Mouse (Mus musculus) left cerebral cortex, adult 11 months (tissue): ENCODE results near the gene Jmjd6.
"Not testable (repeated sequence)": the region's sequence is repeated elsewhere in the genome, so short reads cannot be mapped to it uniquely, and the experiment has no call there.

Experiments used
- DNase-seq: peaks from one replicate; pipeline ENCODE4 v3.0.0; 2022; ENCODE audit warnings: low spot score

The Jmjd6 gene

DNA sequence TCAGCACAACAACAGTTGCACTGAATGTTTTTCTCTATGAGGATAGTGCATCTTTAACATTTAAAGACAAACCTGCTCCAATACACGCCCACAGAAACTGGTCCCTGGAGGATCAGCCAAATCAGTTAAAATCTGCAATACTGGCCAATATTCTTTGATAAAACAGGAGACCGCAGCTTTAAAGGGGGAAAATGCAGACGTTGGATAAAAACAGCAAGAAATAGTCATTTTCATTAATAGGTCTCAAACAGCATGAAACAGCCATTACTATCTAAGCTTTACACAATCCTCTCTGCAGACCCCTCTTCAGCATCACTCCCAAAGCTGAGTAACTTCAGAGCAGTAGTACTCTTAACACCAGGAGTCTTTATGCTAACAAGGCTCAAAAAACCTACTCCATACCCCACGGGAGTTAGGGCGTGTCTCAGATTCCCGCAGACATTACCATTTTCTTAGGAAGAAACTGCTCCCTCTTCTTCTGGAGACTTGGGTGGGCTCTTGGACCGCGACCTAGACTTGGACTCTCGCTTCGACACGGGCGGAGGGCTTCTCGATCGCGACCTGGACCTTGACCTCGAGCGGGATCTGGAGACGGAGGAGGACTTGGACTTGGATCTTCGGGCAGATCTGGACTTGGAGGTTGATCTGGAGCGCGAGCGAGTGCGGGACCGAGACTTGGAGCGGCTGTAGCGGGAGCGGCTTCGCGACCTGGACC is 8.5 kb upstream of the Jmjd6 start:
- no peak for DNase-seq

DNA sequence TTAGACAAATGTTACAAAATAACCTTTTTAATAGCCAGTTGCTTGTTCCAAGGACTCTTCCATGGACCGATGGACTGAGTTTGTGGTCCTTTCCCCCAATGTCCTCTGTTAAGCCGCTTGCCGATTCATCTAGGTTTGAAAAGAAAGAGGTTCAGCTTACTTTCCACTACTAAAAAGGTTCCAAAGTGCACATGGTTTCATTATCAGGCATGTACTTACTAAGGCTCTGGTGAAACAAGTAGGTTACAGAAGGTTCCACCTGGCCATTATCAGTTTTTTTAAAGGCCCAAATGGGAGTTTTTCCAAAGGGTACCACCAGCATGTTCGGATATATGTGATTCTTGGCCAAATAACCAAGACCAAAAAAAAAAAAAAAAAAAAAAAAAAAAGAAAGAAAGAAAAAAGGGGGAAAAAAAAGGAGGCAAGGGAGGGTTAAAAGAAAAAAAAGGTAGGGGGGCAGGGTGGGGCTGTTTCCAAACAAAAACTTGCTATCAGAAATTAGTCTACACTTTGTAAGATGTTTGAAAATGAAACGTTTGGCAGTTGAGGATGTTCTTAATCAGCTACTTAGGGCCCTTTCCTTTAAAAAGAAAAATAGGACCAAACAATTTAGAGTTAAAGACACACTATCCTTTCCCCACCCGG is 7.7 kb upstream of the Jmjd6 start:
- no peak for DNase-seq

DNA sequence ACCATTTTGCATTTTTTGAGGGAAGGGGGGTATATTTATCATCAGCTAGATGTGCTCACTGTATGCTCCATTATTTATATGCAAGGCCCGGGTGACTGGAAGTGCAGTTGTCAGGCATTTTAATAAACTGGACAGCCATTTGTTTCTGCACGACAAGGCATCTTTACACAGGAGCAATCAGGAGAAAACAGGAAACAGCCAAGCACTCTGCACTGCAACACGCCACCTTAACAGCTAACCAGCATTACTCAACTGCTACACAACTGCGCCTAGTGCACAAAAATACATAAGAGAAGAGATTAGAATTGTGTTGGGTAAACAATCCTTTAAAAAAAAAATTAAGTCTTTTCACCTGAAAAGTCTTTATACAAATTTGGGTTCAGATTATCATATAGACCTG is 6.8 kb upstream of the Jmjd6 start:
- DNase-seq: no peak

DNA sequence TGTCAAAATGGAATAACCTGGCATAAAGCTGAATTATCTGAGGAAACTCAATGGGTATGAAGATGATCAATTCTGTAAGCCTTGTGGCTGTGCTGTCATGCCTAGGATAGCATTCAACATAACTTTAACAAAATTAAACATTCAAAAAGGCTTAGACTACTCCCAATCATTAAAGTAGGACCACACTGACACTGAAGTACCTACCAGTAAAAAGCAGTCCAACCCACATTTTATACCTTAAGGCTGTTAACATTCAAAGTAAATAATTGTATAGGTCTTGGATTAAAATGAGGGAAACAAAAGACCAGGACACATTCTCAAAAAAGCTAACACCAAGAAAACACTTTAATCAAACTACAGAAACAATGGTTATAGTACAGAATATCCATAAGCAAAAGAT is 6.3 kb upstream of the Jmjd6 start:
- DNase-seq: no peak

DNA sequence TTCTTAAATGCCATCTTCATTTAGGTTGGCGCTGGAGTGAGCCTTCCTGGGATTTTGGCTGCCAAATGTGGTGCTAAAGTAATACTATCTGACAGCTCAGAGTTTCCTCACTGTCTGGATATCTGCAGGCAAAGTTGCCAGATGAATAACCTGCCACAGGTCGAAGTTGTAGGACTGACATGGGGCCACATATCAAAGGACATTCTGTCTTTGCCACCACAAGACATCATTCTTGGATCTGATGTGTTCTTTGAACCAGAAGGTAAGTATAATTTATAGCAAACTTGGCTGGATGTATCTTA is 5.6 kb upstream of the Jmjd6 start:
- not testable (repeated sequence) for DNase-seq

DNA sequence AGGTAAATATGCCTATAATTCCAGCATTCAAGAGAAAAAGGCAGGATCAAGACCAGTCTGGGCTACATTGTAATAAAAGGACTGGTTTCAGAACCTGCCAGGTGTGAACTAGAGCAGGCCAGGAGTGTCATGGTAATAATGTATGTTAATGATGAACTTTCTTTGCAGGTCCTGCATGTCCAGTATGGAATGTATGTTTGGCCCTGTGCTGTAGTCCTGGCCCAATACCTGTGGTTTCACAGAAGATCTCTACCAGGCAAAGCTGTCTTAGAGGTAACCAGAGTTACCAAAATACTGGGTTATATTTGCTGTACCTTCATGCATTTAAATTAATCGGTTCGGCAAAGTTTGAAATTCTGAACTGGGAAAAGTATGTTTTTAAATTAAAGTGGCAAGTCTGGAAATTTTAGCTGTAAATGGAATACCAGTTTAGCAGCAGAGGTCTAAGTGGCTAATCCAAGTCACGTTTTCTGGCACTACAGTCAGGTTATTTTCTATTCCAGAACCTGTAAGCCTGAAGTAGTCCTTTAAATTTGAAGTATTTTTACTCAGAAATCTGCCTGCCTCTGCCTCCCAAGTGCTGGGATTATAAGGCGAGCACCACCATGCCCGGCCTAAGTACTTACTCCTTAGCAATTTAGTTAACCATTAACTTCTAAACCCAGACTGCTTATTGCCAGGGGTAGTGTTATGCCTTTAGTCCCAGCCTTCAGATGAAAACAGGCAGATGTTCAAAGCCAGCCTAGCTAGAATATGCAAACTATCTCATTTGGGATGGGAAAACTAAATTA is 5.0 kb upstream of the Jmjd6 start:
- DNase-seq: no peak

DNA sequence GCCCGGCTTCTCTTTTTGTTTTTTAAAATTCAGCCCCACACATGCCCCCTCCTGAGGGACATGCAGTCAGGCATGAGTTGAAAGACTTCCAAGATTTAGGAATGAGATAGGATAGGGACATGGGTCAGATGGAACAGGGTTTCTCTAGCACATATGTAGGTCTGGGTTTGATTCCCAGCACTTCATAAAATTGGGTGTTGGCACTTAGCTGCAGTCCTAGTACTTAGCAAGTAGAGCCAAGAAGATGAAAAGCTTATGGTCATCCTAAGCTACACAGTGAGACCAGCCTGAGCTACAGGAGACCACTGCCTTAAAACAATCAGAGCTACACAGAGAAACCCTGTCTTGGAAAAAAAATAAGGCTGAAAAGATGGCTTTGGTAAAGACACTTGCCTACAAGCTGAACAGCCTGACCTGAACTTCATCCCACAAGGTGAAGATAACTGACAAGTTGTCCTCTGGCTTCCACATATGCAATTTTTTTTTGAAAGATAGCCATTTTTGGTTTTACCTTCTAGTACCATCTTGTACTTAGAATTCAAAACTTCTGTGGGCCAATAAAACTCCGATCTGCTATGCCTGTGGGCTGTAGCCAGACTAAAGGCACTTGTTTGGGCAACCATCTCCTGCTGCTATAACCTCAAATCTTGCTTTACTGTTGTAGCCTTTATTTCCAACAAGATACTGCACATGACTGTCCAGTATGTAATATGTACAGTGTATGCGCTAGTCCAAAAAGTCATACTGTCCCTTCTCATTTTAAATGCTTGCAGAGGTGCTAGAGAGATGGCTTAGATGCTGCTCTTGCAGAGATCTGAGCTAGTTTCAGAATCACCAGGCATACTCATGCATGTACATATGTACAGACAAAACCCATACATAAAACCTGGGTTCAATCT is 4.2 kb upstream of the Jmjd6 start:
- DNase-seq: no peak

DNA sequence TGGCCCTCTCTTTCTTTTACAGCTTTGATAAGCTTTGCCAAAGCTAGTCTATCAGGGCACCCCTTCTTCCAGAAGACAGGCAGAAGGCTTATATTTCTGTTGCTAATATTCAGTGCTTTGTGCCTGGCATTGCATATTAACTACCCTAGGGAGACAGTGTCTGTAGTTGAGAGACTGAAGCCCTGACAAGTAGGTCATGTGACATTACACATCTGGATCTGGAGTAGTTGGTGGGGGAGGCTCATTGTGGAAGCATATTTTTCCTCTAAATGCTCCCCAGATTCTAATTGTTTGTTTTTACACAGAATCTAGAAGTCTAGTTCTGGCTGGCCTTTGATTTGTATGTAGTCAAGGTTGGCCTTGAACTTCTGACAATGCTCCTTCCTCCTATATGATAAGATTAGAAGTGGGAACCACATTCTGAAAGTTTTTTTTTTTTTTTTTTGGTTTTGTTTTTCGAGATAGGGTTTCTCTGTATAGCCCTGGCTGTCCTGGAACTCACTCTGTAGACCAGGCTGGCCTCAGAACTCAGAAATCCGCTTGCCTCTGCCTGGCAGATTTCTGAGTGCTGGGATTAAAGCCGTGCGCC is 3.4 kb upstream of the Jmjd6 start:
- no peak for DNase-seq

DNA sequence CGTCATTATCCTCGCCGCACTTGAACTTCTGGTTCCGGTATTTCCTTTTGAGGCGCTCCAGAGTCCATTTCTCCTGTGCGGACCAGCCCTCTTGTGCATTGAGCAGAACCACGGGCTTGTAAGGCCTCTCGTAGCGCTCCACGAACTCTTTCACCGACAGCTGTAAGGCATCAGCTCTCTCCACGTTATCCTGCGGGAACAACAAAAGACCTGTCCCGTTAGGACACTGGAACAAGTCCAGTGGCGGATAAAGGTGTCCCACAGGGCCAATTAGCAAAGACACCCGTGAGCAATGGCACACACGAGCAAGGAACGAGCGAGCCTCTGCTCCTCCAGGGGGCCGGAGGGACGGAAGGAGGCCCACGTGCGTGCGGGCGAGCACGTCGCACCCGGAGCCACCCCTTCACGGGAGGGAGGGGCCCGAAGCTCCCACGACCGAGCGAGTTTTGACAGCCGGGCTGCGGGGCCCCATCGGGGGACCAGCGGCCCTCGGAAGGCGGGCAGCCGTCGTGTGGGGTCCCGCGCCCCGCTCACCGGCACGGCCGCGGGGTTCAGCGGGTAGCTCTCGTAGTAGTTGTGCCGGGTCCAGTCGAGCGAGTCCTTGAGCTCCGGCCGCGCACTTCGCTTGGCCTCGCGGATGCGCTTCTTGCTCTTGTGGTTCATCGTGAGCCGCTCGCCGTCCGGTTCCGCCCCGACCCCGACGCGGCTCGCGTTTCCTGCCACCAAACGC is 553 bp downstream of the Jmjd6 start:
- DNase-seq: no peak

DNA sequence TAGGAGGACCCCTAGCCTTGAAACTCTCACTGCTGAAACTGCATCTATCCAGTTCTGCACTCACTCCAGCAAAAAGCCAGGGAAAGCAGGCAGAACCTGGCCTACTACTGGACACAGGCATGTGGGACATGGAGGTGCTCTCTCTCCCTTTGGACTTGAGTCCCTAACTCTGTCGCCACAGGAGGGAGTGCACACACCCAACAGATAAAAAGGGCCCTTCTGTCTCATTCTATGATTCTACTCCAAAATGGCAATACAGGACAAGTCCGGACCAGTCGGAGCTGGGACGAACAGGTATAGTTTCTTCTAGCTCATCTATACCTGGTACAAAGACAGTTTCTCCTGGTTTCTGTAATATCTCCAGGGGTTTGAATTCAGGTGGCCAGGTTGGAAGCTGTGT is 2.5 kb downstream of the Jmjd6 start:
- no peak for DNase-seq

DNA sequence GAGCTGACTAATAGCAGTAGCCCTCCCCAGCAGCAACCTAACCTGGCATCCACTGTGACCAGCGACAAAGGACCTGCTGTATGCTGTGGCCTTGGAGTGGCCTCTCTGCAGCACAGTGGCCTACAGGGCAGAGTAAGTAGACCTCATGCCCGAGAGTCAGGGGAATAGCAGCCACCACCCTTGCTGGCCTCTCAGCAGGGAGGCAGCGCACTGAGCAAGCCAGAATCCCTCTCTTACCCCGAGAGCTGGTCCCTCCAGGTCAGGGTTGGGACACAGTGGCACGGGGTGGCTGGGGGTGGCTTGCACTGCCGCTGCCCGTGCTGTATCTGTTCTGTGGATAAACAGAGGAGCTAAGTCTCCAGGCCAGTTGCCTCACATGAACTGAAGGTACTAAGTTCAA is 3.6 kb downstream of the Jmjd6 start:
- no peak for DNase-seq

DNA sequence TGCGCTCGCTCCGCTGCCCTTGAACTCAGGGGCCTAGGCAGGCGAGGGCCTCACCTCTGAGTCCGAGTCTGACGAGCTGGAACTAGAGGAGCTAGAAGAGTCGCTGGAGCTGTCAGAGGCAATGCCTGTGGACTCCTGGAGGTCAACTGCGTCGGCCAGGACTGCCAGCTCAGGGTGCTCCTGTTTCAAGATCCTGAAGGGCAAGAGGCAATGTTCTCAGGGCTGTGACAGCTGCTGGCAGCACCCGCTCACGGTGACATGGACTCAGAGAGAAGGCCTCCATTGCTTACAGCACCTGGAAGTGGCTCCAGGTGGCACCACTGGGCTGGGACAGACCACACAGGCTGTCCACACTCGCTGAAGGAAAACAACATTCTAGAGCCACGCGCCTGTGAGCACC is 4.3 kb downstream of the Jmjd6 start:
- no peak for DNase-seq

DNA sequence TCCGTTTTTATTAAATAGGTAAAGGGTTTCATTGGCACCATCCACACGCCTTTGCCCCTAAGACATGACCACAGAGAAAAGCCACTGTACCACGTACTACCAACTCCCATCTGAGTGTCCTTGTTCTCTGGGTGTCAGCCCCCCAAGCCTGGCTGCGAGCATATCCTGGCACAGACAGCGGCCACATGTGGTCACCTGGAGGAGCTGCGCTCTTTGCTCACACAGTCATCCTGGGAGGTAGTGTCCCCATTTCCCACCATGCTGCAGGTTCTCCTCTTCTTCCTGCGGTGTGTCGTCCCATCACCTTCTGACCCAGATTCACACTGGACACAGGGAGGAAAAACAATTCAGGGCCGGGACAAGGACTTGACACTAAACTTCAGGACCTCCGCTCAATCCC is 5.8 kb downstream of the Jmjd6 start:
- no peak for DNase-seq

DNA sequence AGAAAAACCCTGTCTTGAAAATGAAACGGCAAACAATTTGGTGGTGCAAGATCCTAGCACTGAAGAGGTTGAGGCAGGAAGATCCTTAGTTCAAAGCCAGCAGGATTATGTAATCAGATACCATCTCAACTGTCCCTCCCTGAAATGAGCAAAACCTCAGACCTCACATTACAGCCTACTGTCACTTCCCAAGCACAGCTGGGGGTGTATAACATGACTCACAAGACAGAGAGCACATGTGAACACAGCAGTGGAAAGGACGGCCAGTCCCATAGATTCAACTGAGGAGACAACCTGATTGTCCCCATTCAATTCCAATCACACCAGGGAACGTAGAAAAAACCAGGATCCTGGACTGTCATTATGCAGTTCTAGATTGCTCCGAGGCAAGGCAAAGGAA is 7.0 kb downstream of the Jmjd6 start:
- no peak for DNase-seq

DNA sequence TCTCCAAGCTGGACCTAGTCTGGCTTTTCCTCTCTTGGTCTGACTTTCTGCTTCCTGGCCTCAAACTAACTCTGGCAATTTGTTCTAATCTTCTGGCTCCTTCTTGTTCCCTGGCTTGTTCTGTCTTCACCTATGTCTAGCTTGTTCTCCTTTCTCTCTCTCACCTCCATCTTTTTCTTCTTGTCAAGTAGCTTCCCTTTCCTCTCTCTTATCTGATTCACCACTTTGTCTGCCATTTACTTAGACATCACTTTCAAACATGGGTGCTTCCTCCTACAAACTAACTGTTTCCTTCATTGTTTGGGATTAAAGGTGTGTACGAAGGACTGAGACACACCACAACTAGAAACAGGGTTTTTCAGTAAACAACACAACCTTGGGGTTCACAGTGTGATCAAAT is 8.3 kb downstream of the Jmjd6 start:
- no peak for DNase-seq

DNA sequence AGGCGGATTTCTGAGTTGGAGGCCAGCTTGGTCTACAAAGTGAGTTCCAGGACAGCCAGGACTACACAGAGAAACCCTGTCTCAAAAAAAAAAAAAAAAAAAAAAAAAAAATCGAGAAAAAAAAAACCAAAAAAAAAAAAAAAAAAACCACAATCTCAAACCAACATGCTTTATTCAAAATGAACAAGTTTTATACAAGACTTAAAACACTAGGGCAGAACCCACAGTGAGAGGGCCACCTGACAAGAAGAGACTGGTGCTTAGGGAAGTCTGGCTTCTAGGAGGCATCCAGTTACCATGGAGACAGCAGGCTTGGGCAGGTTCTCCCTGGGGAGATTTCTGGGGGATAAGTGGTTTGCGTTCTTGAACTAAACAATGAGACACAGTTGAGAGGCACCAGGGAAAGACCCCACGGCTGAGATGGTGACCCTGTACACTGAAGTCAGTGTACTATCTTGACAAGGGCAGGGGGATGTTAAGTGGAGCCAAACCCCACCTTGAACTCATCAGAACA is 11.0 kb downstream of the Jmjd6 start:
- no peak for DNase-seq

DNA sequence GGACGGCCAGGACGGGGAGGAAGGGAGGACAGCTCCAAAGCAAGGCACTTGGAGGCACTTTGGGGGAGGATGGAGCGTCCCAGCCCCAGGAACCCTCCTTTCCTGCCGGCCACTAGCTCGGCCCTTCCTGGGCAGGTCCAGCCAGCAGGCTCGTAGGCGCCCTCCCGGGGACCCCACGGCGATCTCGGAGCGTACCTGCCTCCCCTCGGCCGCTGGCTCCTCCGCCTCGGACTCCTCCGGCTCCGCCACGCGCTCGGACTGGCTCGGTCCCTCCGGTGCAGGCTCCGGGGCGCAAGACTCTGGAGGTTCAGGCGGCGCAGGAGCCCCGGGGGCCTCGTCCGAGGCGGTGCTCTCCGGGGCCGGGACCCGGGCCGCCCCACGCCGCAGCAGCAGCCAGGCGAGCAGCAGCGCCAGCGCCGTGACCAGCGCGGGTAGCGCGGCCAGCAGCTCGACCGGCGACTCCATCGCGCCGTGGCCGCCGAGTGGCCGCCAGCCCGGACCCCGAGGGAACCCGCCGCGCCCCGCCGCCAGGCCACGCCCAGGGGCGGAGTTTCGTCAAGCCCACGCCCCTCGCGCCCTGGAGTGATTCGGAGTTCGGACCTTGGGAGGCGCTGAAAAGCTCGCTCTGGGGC is 15.6 kb downstream of the Jmjd6 start, which contains the start of gene Mxra7:
Mxra7 (minus strand) TSS at position 513 of the 632 bp plus-strand sequence.
- DNase-seq: no peak

DNA sequence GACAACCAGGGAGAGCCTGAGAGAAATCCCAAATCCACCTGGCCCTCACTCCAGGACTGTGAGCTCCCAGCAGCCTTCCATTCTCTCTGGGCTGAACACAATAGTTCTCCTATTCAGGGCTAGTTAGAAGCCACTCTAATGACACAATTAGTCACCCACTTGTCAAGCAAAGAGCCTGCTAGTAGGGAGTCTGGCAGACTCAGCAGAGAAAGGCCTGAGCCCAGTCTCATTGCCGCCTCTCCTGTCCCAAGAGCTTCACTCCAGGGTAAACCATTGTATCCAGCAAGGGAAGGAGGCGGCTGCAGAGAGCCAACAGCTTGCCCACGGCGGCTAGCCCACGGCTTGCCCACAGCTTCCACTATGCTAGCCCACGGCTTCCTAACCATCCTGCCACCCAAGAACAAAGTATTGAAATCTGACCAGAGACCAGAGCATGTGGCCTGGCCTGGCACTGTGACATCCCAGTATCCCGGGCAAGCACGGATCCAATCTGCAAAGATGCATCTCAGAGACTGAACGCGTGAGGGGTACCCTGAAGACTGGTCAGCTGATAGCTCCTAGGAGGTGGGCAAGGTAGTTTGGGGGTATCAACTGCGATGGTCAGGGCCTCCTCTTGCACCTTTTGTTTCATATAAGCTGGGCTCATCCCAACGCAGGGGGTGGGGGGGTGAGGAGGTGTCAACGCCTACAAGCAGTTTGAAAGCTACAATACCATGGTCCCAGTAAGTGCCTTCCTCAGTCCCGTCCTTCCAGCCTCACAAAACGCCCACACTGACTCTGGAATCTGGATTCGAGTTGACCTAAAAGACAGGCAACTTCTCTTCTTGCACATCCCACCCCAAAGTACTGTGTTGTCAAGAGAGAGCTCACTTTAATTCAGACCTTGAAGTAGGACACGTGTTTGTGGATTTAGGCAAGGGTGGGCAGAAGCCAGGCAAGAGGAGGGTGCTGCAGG is 16.4 kb downstream of the Jmjd6 start:
- DNase-seq: no peak

DNA sequence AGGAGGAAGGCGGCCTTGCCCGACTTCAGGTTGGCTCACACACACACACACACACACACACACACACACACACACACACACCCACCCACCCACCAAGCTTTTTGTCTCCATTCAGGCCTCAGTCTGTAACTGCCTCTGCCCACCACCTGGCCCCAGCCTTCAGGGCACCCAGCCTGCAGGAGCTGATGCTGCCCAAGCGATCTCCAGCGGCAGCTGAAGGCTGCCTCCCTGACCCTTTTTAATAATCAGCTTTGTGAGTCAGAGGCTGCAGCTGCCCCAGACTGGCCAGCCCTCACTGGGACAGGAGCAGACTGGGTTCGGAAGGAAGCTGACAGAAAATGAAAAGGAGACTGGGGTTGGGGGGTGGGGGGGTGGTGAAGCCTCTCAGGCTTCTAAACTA is 18.0 kb downstream of the Jmjd6 start:
- no peak for DNase-seq
